Mouse (Mus musculus) megakaryocyte, embryonic 14.5 days (primary cell): ENCODE measurements around the gene Slc41a3. TPM values are rescaled to one million over a fixed set of nuclear protein-coding genes. Genes with fewer than 3 reads are reported as not detected.

Experiments
- H3K27me3 ChIP-seq: replicated peaks from 2 replicates; pipeline ENCODE3; 2012; ENCODE audit warnings: inconsistent platforms
- H3K36me3 ChIP-seq: replicated peaks from 2 replicates; pipeline ENCODE3; 2012; ENCODE audit warnings: low read length, inconsistent platforms, mixed read lengths
- H3K4me1 ChIP-seq: 2 replicates; pipeline ENCODE4 v1.6.1; 2012; ENCODE audit warnings: inconsistent platforms
- H3K4me3 ChIP-seq: replicated peaks from 2 replicates; pipeline ENCODE3; 2012; ENCODE audit warnings: moderate library complexity, mild to moderate bottlenecking, inconsistent platforms
- H3K9me3 ChIP-seq: 2 replicates; pipeline ENCODE4 v1.6.1; 2012; ENCODE audit warnings: inconsistent platforms
- FLI1 ChIP-seq: IDR thresholded peaks from 2 replicates; pipeline ENCODE4 v1.6.1; 2012; ENCODE audit warnings: low read length, inconsistent platforms, mixed read lengths
- GATA1 ChIP-seq: IDR thresholded peaks from 3 replicates; pipeline ENCODE4 v1.6.1; 2012; ENCODE audit warnings: mixed read lengths, low read length, inconsistent platforms, borderline replicate concordance
- polyA plus RNA-seq: library from polyadenylated mRNA; stranded (reverse); fragments of >175 nt; gene quantifications from 2 replicates; pipeline ENCODE4 v1.2.3, GENCODE M21; 2012; ENCODE audit warnings: low replicate concordance; ENCODE audit not compliant: insufficient read depth

Gene Slc41a3
- polyA plus RNA-seq, 1 experiment, result 13.2 TPM

DNA sequence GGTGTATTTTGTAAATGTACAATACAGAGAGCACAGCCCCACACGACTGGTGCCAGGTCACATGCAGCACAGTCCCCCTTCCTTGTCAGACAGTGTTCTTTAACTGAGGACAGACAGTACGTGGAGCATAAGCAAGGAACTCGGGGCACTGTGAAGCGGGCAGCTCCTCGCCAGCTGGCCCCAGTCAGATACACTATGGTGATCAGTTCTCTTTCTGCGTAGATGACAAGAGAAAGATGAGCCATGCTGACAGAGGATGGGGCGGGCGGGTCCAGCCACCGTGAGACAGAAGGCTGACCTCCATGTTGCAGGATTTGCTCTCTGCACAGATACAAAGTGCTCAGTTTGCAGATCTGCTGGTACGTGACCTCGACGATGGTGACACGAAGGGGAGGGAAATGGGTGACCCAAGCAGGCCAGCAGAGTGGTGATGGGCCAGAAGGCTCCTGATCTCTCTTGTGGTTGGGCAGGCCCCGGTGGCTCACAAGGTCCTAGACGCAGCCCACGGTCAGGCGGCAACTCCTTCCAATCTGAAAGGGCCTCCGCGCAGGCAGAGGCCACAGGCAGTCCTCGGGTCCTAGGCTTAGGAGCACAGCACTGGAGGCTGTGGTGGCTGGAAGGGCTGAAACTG lies 56.0 kb downstream of the Slc41a3 start:
- Histone ChIP-seq H3K36me3 (peaks cover 56% of the 10 kb centered on the region), H3K9me3 (no peaks in the 10 kb centered on the region)
- TF ChIP-seq FLI1, result no peak
- no peak for TF ChIP-seq GATA1

DNA sequence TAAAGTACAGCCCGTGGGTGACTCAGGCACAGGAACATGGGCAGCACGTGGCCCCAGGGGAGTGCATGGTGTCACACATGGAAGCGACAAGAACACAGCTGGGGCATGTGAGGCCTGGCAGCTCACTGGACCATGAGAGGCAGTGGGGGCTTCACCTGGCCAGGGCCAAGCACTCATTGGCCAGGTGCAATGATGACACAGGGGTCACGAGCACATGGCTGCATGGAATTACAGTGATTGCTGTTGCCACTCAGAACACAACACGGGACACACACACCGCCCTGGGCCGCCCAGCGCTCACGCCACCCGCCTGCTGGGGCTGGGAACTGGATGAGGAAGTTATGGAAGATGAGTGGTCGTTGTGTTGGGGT lies 56.5 kb downstream of the Slc41a3 start:
- Histone ChIP-seq H3K27me3 (no peaks in the 10 kb centered on the region), H3K36me3 (peaks cover 61% of the 10 kb centered on the region), H3K4me3 (peak overlapping the region; percentile 14), H3K9me3 (no peaks in the 10 kb centered on the region), H3K4me1 (peaks cover 47% of the 10 kb centered on the region)
- no peak for TF ChIP-seq FLI1
- no peak for TF ChIP-seq GATA1

More for the DNA sequence above, 56.0 kb downstream of the Slc41a3 start:
- Histone ChIP-seq H3K4me3 (no peak overlapping the region), H3K27me3 (no peaks in the 10 kb centered on the region), H3K4me1 (peaks cover 47% of the 10 kb centered on the region)

DNA sequence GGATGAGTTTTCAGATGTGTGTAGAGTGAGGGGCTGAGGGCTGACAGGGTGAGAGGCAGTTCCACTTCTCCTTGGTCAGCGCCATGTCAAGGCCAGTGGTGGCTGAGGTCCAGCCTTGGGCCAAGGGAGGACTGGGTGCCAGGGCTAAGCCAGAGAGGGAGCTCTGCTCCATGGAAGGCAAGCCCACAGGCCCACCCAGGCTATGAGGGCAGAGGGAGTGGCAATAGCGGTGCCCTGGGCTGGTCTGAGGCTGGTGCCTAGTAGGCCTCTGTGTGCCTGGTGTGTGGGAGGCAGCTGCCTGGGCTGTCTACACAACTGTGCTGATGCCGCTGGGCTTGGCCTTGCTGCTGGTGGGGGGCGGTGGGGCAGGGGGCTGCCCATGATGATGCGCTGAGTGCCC lies 57.6 kb downstream of the Slc41a3 start:
- H3K27me3 ChIP-seq, result no peaks in the 10 kb centered on the region
- peaks cover 42% of the 10 kb centered on the region for H3K4me1 ChIP-seq
- no peak overlapping the region for H3K4me3 ChIP-seq
- H3K36me3 ChIP-seq, result peaks cover 73% of the 10 kb centered on the region
- H3K9me3 ChIP-seq, result no peaks in the 10 kb centered on the region
- TF ChIP-seq GATA1 (no peak), FLI1 (no peak)

DNA sequence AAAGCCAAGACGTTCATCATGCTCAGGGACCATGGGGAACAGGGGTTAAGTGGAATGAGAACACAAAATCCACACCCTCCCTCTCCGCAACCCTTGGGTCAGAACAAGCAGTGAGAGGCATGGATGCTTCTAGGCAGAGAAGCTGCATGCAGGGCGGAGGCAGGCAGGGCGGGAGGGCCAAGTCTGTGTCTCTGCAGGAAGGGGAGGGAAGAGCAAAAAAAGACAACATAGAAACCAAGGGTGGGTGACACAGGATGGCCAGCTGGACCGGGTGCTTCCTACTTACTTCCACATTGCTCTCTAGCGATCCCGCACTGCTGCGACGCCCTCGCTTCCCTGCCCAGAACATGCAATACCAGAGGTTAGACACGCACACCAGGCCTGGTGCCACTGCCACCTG lies 59.2 kb downstream of the Slc41a3 start:
- Histone ChIP-seq H3K9me3 (no peaks in the 10 kb centered on the region), H3K4me1 (peaks cover 31% of the 10 kb centered on the region), H3K27me3 (no peaks in the 10 kb centered on the region), H3K36me3 (peaks cover 89% of the 10 kb centered on the region), H3K4me3 (no peak overlapping the region)
- TF ChIP-seq GATA1 (no peak), FLI1 (no peak)

DNA sequence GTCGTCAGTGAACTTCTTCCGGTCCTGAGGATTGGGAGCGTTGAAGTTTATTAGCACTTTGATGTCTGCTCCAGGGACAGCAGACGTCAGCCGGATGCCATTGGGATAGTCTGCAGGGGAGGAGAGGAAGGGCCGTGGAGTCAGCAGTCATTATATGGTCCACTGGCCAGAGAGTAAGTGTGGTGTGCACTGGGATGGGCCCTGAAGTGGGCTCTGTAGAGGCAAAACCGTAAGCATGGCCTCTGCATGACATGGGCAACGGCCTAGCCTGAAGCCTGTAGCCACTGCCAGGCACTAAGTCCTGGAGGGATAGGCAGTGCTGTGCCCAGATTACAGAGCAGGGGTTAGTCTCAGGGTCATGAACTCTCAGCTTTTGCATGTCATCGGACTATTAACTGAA lies 64.2 kb downstream of the Slc41a3 start:
- no peaks in the 10 kb centered on the region for H3K9me3 ChIP-seq
- no peak overlapping the region for H3K4me3 ChIP-seq
- H3K4me1 ChIP-seq, result peaks cover 3% of the 10 kb centered on the region
- H3K36me3 ChIP-seq, result peaks cover 100% of the 10 kb centered on the region
- no peak for TF ChIP-seq GATA1
- TF ChIP-seq FLI1, result no peak
- no peaks in the 10 kb centered on the region for H3K27me3 ChIP-seq

DNA sequence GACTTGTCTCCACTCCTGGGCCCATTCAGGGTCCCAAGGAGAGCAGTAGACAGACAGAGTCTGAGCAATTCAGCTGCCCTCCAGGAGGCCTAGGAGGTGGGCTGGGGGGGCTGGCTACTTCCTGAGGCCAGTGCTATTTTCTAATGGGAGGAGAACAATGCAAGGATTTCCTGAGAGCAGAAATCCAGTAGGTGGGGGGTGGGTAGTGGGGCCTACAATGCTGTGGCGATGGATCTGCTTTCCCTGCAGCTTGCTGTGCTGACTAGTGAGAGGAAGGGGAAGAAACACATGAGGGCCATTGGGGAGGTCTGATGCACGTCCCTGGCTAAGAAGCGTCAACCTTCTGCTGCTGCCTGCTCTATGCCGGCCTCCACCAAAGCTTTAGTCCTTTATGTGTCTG lies 74.2 kb downstream of the Slc41a3 start:
- H3K9me3 ChIP-seq, result no peaks in the 10 kb centered on the region
- no peak for TF ChIP-seq GATA1
- no peak for TF ChIP-seq FLI1
- H3K36me3 ChIP-seq, result peaks cover 97% of the 10 kb centered on the region
- no peak overlapping the region for H3K4me3 ChIP-seq
- no peaks in the 10 kb centered on the region for H3K27me3 ChIP-seq
- H3K4me1 ChIP-seq, result peaks cover 55% of the 10 kb centered on the region

DNA sequence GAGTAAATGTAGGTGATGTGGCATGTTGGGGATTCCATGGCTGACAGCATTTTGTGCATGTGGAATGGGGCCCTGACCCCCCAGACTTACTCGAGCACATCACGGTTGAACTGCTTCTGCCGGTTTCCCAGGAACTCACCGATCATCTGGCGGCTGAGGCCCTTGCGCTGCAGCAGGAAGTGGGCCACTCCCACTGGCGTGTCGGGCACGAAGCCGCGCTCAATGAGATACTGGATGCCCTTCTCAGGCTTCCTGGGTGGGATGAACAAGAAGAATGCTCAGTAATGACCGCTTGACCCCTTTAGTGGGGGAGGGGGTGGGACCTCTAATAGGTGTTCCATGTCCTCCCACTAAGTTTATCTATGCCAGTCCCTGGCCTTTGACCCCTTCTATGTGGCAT lies 75.9 kb downstream of the Slc41a3 start:
- TF ChIP-seq FLI1, result no peak
- no peak for TF ChIP-seq GATA1
- H3K4me3 ChIP-seq, result no peak overlapping the region
- H3K9me3 ChIP-seq, result no peaks in the 10 kb centered on the region
- no peaks in the 10 kb centered on the region for H3K27me3 ChIP-seq
- H3K36me3 ChIP-seq, result peaks cover 97% of the 10 kb centered on the region
- H3K4me1 ChIP-seq, result peaks cover 51% of the 10 kb centered on the region

DNA sequence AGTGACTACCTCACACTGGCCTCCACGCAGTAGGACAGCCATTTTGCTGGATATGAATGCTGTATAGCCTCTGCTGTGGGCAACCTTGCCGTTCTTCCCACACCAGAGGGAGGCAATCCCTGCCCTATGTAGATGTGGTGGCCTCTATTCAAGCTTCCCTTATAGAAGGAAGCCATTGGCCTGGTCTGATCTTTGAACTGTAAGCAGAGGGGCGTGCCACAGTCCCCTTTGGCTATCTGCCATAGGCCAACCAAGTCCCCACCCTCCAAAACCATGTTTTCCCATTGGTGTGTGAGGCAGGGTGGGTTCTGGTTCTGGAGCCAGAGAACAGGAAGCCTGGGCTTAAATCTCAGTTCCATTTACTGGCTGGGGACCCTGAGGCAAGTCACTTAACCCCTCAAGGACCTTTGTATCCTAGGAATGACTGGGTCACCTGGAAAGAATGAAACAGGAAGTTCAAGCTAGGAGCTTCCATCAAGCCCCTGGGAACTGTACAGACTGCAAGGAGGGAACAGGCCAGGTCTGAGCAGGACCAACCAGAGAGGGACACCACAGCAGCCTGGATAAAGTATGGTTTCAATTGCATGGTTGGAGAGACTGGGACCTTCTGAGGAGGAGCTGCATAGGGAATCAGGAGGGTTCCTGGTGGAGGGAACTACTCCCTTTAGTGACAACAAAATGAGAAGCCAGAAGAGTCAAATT lies 79.5 kb downstream of the Slc41a3 start:
- H3K4me1 ChIP-seq, result peaks cover 53% of the 10 kb centered on the region
- no peaks in the 10 kb centered on the region for H3K27me3 ChIP-seq
- peaks cover 97% of the 10 kb centered on the region for H3K36me3 ChIP-seq

DNA sequence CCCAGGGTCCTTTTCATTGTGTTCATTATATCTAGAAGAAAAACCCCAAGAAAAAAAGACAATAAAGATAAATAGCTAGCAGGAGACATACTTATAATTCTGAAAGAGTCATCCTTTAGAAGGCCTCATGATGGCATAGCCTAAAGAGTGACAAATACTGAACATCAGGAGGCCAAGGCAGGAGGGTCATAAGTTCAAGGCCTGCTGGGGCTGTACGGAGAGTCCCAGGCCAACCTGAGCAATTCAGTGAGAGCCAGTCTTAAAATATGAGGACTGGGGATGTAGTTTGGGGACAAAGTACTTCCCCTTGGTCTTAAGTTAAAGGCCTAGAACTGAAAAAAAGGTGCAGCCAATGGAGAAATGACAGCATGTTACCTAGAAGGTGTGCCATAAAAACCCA lies 82.3 kb downstream of the Slc41a3 start:
- Histone ChIP-seq H3K9me3 (no peaks in the 10 kb centered on the region), H3K36me3 (peaks cover 97% of the 10 kb centered on the region), H3K27me3 (no peaks in the 10 kb centered on the region), H3K4me1 (peaks cover 51% of the 10 kb centered on the region), H3K4me3 (no peak overlapping the region)
- TF ChIP-seq FLI1, result no peak
- no peak for TF ChIP-seq GATA1

More for the DNA sequence above, 79.5 kb downstream of the Slc41a3 start:
- Histone ChIP-seq H3K9me3 (no peaks in the 10 kb centered on the region), H3K4me3 (no peak overlapping the region)
- TF ChIP-seq GATA1, result no peak
- TF ChIP-seq FLI1, result no peak

DNA sequence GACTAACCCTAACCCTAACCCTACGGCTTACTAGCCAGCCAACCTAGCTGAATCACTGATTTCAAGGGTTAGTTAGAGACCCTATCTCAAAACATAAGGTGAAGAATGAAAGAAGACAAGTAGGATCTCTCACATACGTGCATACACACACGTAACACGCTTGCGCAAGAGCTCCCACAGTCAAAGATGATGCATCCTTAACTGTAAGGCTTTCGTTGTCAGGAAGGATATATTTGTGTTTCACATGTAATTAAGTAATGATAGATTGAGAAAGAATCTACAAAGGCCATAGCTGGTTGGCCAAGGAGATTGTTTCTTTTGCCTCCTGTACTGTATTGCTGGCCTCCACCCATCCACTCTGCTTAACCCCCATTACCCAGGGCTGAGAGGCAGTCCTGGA lies 83.5 kb downstream of the Slc41a3 start:
- TF ChIP-seq FLI1 (no peak), GATA1 (no peak)
- Histone ChIP-seq H3K27me3 (no peaks in the 10 kb centered on the region), H3K4me1 (peaks cover 42% of the 10 kb centered on the region), H3K36me3 (peaks cover 98% of the 10 kb centered on the region), H3K9me3 (no peaks in the 10 kb centered on the region), H3K4me3 (no peak overlapping the region)
